Mouse (Mus musculus) myocyte (in vitro differentiated cells): ENCODE measurements at regions not wholly inside any gene's neighbourhood (a gene's known extent, or its start where the extent isn't known, plus 50 kb on each side); places are given as distances from the start of the nearest gene placed in this dataset.

Experiments
- MAX ChIP-seq: IDR thresholded peaks from one replicate; pipeline ENCODE4 v1.6.1; 2011; ENCODE audit warnings: low read depth, mild to moderate bottlenecking, control low read depth
- MYOD1 ChIP-seq, 3 experiments: IDR thresholded peaks; one replicate each; pipeline ENCODE4 v1.6.1; 2011; ENCODE audit warnings: control low read depth in 2 of 3, low read depth in 2 of 3, mild to moderate bottlenecking in 2 of 3, moderate library complexity in 1 of 3; ENCODE audit not compliant: insufficient read length in 2 of 3, control insufficient read depth in 1 of 3
- POLR2A ChIP-seq: IDR thresholded peaks from one replicate; pipeline ENCODE4 v1.6.1; 2011; ENCODE audit warnings: low read depth, mild to moderate bottlenecking, control low read depth, moderate library complexity; ENCODE audit not compliant: insufficient read length
- POLR2AphosphoS2 ChIP-seq: IDR thresholded peaks from one replicate; pipeline ENCODE4 v1.6.1; 2011; ENCODE audit warnings: low read depth, control low read depth; ENCODE audit not compliant: insufficient read length

- TF ChIP-seq MAX (no peak), POLR2A (no peak), POLR2AphosphoS2 (no peak), MYOD1 (IDR thresholded peaks at IDR 0.05; ENCODE audit: control insufficient read depth in 1 of 3, insufficient read length in 2 of 3, low read depth in 2 of 3) (no peak)
Measured at GRCm38 (mm10) chr1:91713131-91713530, 88.1 kb upstream of the Twist2 start.
